Mouse (Mus musculus): Measurements from ENCODE around the gene Rps3a1. TPM values are rescaled to one million over a fixed set of nuclear protein-coding genes. Genes with fewer than 3 reads are reported as not detected.

Rps3a1 gene
- polyA plus RNA-seq, 1 experiment from 2014 or later, result 926 TPM

DNA sequence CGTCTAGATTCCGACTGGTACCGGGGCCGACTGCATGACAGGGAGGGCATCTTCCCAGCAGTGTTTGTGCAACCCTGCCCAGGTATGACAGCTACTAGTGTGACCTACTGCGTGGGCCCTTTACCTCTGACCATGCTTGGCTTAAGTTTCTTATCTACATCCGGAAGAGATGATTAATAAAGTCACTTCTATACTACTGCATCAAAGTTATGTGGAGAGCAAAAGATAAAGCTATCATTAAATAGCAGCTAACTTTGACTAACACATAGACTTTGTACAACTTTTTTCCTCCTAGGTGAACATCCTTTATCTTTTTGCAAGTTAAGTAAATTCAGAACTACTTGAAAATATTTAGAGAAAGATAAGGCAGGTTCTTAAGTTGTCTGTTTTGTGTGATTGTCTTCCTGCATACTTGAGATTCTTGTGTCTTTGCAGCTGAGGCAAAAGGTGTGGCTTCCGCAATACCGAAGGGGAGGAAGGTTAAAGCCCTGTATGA, 19.2 kb downstream of the Rps3a1 start:
- 95% methylated on average over 8 of the region's 8 CpGs for WGBS
- DNase-seq (ENCODE audit: low spot score) (no peak), ATAC-seq (no peak)
- no peak overlapping the region for H3K27ac ChIP-seq (ENCODE audit: low read depth, low read length)
- no peaks in the 10 kb centered on the region for H3K4me1 ChIP-seq (ENCODE audit: control insufficient read depth, insufficient read depth, low read length)
- no peak overlapping the region for H3K4me2 ChIP-seq (ENCODE audit: low read length)
- no peak overlapping the region for H3K4me3 ChIP-seq (ENCODE audit: low read depth, low read length)
- H3K9me3 ChIP-seq (replicated peaks; ENCODE audit: control insufficient read depth, low read length), result no peaks in the 10 kb centered on the region
- no peaks in the 10 kb centered on the region for H3K27me3 ChIP-seq (replicated peaks; ENCODE audit: control insufficient read depth, insufficient read depth, low read length)
- no peaks in the 10 kb centered on the region for H3K36me3 ChIP-seq (ENCODE audit: control insufficient read depth, insufficient read depth, low read length)
- no peak overlapping the region for H3K9ac ChIP-seq (ENCODE audit: low read length)

DNA sequence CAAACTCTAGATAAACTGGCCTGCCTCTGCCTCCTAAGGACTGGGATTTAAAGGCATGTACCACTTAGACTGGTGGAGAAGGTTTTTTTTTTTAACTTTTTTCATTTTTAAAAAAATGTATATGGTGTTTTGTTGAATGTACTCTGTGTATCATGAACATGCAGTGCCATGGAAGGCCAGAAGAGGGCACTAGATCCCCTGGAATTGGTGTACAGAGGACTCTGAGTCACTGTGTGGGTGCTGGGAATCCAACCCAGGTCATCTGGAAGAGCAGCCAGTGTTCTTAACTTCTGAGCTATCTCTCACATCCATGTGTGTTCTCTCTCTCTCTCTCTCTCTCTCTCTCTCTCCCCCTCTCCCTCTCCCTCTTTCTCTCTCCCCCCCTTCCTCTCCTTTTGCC, 20.3 kb downstream of the Rps3a1 start:
- Histone ChIP-seq H3K4me2 (ENCODE audit: low read length) (no peak overlapping the region), H3K27ac (ENCODE audit: low read depth, low read length) (no peak overlapping the region), H3K4me1 (ENCODE audit: control insufficient read depth, insufficient read depth, low read length) (no peaks in the 10 kb centered on the region), H3K36me3 (ENCODE audit: control insufficient read depth, insufficient read depth, low read length) (no peaks in the 10 kb centered on the region), H3K27me3 (replicated peaks; ENCODE audit: control insufficient read depth, insufficient read depth, low read length) (no peaks in the 10 kb centered on the region), H3K4me3 (ENCODE audit: low read depth, low read length) (no peak overlapping the region), H3K9me3 (replicated peaks; ENCODE audit: control insufficient read depth, low read length) (no peaks in the 10 kb centered on the region), H3K9ac (ENCODE audit: low read length) (no peak overlapping the region)
- no peak for DNase-seq (ENCODE audit: low spot score)
- no peak for ATAC-seq

DNA sequence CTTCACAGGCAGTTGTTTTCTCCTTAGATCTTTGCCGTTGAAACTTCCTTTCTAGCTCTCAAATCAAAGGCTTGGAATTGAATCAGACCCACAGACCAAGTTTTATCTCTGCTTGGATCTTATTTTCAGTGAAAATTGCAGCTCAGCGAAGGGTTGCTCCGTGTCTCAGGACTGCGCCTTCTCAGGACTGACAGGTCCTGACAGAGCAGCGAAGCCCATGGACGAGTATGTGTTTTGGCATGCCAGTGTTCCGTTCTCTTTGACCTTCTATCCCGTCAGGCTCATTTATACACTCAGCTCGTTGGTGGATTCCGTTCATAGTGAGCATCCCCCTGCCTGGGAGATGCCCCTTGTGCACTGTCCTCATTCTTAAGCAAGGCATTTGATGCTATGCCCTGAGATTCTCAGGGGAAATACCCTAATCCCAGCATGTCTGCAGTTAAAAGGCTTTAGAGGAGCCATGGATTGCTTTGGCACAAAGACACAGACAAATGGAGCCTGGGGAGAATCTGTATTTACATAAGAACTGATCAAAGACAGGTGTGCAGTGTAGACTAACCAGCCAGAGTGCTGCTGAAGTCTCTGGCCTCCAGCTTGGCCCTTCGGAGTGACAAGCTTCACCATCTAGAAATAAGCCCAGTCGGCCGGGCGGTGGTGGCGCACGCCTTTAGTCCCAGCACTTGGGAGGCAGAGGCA, 23.1 kb downstream of the Rps3a1 start:
- Histone ChIP-seq H3K4me3 (ENCODE audit: low read depth, low read length) (no peak overlapping the region), H3K9me3 (replicated peaks; ENCODE audit: control insufficient read depth, low read length) (no peaks in the 10 kb centered on the region), H3K27ac (ENCODE audit: low read depth, low read length) (no peak overlapping the region), H3K36me3 (ENCODE audit: control insufficient read depth, insufficient read depth, low read length) (no peaks in the 10 kb centered on the region), H3K9ac (ENCODE audit: low read length) (no peak overlapping the region), H3K4me1 (ENCODE audit: control insufficient read depth, insufficient read depth, low read length) (no peaks in the 10 kb centered on the region), H3K27me3 (replicated peaks; ENCODE audit: control insufficient read depth, insufficient read depth, low read length) (no peaks in the 10 kb centered on the region), H3K4me2 (ENCODE audit: low read length) (no peak overlapping the region)
- DNase-seq (ENCODE audit: low spot score) (no peak), ATAC-seq (no peak)
- 83% methylated on average over 16 of the region's 16 CpGs for WGBS

DNA sequence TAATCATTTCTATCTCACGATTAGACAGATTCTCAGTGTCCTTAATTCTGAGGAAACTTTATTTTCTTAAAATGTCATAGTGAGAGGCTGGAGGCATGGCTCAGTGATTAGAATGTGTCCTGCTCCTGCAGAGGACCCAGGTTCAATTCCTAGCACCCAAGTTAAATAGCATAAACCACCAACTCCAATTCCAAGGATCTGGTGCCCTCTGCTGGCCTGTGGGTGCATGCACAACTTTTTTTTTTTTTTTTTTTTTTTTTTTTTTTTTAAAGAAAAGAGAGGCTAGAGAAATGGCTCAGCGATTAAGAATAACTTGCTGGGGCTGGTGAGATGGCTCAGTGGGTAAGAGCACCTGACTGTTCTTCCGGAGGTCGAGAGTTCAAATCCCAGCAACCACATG, 25.6 kb downstream of the Rps3a1 start:
- Histone ChIP-seq H3K4me1 (ENCODE audit: control insufficient read depth, insufficient read depth, low read length) (no peaks in the 10 kb centered on the region), H3K4me2 (ENCODE audit: low read length) (no peak overlapping the region), H3K9me3 (replicated peaks; ENCODE audit: control insufficient read depth, low read length) (no peaks in the 10 kb centered on the region), H3K27ac (ENCODE audit: low read depth, low read length) (no peak overlapping the region), H3K4me3 (ENCODE audit: low read depth, low read length) (no peak overlapping the region), H3K36me3 (ENCODE audit: control insufficient read depth, insufficient read depth, low read length) (no peaks in the 10 kb centered on the region), H3K27me3 (replicated peaks; ENCODE audit: control insufficient read depth, insufficient read depth, low read length) (no peaks in the 10 kb centered on the region), H3K9ac (ENCODE audit: low read length) (no peak overlapping the region)
- 92% methylated on average over 4 of the region's 4 CpGs for WGBS
- no peak for DNase-seq (ENCODE audit: low spot score)
- ATAC-seq, result no peak

DNA sequence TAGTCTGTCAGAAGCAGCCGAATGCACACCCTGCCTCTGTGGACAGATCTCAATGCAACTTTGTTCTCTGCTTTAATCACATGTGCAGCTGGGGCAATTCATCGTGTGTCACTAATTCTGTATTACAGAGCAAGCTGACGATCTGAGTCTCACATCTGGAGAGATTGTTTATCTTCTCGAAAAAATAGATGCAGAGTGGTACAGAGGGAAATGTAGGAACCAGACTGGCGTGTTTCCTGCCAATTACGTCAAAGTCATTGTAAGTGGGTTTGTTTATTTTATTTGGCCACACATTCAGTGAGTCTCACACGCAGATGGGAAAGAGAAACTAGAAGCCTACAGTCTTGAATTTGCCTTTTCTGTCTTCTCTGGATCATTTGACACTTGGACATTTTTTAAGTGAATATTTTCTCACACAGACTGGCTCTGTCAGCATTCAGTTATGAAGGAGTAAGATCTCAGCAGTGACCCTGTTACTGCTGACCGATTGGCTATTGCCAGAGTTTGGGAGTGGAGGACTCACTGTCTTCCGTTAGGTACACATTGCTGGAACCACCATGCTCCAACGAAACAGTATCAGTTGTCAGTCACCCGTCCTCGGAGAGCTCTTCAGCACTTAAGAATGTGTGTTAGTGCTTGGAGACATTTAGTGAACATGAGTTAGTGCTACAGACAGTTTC, 27.7 kb downstream of the Rps3a1 start:
- no peaks in the 10 kb centered on the region for H3K27me3 ChIP-seq (replicated peaks; ENCODE audit: control insufficient read depth, insufficient read depth, low read length)
- ATAC-seq (no peak), DNase-seq (ENCODE audit: low spot score) (peak; percentile 46)
- H3K36me3 ChIP-seq (ENCODE audit: control insufficient read depth, insufficient read depth, low read length), result no peaks in the 10 kb centered on the region
- no peak overlapping the region for H3K4me3 ChIP-seq (ENCODE audit: low read depth, low read length)
- no peaks in the 10 kb centered on the region for H3K4me1 ChIP-seq (ENCODE audit: control insufficient read depth, insufficient read depth, low read length)
- no peak overlapping the region for H3K27ac ChIP-seq (ENCODE audit: low read depth, low read length)
- WGBS, result 80% methylated on average over 12 of the region's 12 CpGs
- H3K9ac ChIP-seq (ENCODE audit: low read length), result no peak overlapping the region
- H3K9me3 ChIP-seq (replicated peaks; ENCODE audit: control insufficient read depth, low read length), result no peaks in the 10 kb centered on the region
- no peak overlapping the region for H3K4me2 ChIP-seq (ENCODE audit: low read length)

DNA sequence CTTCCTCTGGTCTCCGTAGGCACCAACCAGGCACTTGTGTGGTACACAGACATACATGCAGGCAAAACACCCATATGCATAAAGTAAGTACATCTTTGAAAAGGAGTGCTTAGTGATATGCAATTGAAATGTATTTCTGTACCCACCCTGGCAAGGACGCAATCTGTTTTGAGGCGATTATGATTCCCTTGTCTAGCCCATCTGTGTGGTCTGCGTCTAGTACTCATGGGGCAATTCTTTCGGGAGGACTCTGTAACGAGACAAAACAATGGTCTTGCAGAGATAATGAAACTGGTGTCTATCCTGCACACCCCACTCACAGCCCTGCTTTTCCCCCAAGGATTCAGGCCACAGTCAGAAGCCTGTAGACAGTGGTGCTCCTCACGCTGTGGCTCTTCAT, 29.7 kb downstream of the Rps3a1 start:
- no peak overlapping the region for H3K27ac ChIP-seq (ENCODE audit: low read depth, low read length)
- no peak overlapping the region for H3K4me2 ChIP-seq (ENCODE audit: low read length)
- no peaks in the 10 kb centered on the region for H3K9me3 ChIP-seq (replicated peaks; ENCODE audit: control insufficient read depth, low read length)
- H3K27me3 ChIP-seq (replicated peaks; ENCODE audit: control insufficient read depth, insufficient read depth, low read length), result no peaks in the 10 kb centered on the region
- no peaks in the 10 kb centered on the region for H3K4me1 ChIP-seq (ENCODE audit: control insufficient read depth, insufficient read depth, low read length)
- ATAC-seq (no peak), DNase-seq (ENCODE audit: low spot score) (no peak)
- no peak overlapping the region for H3K4me3 ChIP-seq (ENCODE audit: low read depth, low read length)
- WGBS, result 83% methylated on average over 7 of the region's 7 CpGs
- H3K36me3 ChIP-seq (ENCODE audit: control insufficient read depth, insufficient read depth, low read length), result no peaks in the 10 kb centered on the region
- H3K9ac ChIP-seq (ENCODE audit: low read length), result no peak overlapping the region

DNA sequence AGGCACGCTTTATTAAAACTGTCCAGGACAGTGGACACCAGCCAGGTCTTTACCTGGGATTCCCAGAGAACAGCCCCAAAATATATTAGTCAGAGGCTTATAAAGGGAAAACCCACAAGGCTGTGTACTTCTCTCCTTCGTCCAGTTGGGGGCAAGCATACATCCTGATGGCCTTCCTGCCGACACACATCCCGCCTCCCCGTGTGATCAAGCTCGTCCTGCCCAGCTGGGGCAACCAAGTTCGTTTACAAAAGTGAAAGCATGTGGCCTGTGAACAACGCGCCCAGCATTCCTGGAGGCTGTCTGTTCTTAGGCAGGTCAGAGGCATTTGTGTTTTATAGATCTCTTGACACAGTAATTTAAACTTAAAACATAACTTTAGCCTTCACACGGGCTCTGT, 32.4 kb downstream of the Rps3a1 start:
- no peaks in the 10 kb centered on the region for H3K9me3 ChIP-seq (replicated peaks; ENCODE audit: control insufficient read depth, low read length)
- no peak overlapping the region for H3K4me2 ChIP-seq (ENCODE audit: low read length)
- ATAC-seq (no peak), DNase-seq (ENCODE audit: low spot score) (peak; percentile 37)
- H3K27ac ChIP-seq (ENCODE audit: low read depth, low read length), result no peak overlapping the region
- WGBS, result 22% methylated on average over 10 of the region's 10 CpGs
- no peak overlapping the region for H3K9ac ChIP-seq (ENCODE audit: low read length)
- no peaks in the 10 kb centered on the region for H3K4me1 ChIP-seq (ENCODE audit: control insufficient read depth, insufficient read depth, low read length)
- H3K36me3 ChIP-seq (ENCODE audit: control insufficient read depth, insufficient read depth, low read length), result no peaks in the 10 kb centered on the region
- no peak overlapping the region for H3K4me3 ChIP-seq (ENCODE audit: low read depth, low read length)
- H3K27me3 ChIP-seq (replicated peaks; ENCODE audit: control insufficient read depth, insufficient read depth, low read length), result no peaks in the 10 kb centered on the region

DNA sequence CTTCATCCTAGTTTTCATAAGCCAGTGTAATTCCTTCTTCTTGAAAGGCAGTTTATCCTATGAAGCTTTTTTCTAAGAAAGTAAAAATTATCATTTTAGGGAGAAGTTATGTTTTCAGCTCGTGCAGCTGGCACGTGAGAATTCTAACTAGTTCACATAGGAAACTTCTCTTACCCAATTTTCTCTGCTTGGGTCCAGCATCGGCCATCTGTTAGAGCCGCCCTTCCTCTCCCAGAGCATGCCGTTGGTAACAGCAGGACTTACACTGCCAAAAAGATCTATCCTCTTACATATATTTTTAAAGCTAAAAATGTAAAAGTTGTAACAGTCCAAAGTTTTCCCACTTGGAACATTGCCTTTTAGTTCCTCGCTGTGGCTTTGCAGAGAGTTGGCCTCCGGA, 33.4 kb downstream of the Rps3a1 start:
- Histone ChIP-seq H3K9ac (ENCODE audit: low read length) (no peak overlapping the region), H3K36me3 (ENCODE audit: control insufficient read depth, insufficient read depth, low read length) (no peaks in the 10 kb centered on the region)
- 93% methylated on average over 7 of the region's 7 CpGs for WGBS

DNA sequence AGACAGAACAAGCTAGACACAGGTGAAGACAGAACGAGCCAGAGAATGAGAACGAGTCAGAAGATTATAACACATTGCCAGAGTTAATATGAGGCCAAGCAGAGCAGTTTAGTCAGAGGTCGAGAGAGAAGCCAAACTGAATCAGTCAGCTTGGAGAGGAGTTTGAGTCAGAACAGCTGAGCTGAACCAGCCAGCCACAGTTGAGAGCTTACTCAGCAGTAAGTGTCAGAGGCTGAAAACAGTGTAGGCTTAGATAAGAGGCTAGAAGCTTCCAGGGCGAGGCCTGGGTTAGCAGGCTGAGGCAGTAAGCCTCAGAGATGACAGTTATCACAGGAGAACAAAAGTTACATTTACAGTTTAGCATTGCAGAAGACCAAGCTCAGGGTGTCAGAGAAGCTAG, 33.9 kb downstream of the Rps3a1 start:
- Histone ChIP-seq H3K4me2 (ENCODE audit: low read length) (no peak overlapping the region), H3K9me3 (replicated peaks; ENCODE audit: control insufficient read depth, low read length) (no peaks in the 10 kb centered on the region), H3K27ac (ENCODE audit: low read depth, low read length) (no peak overlapping the region), H3K27me3 (replicated peaks; ENCODE audit: control insufficient read depth, insufficient read depth, low read length) (no peaks in the 10 kb centered on the region), H3K36me3 (ENCODE audit: control insufficient read depth, insufficient read depth, low read length) (no peaks in the 10 kb centered on the region), H3K4me1 (ENCODE audit: control insufficient read depth, insufficient read depth, low read length) (no peaks in the 10 kb centered on the region), H3K9ac (ENCODE audit: low read length) (no peak overlapping the region), H3K4me3 (ENCODE audit: low read depth, low read length) (no peak overlapping the region)
- ATAC-seq (no peak), DNase-seq (ENCODE audit: low spot score) (no peak)
- whole genome bisulfite sequencing, result 86% methylated on average over 4 of the region's 4 CpGs

More for the DNA sequence above, 33.4 kb downstream of the Rps3a1 start:
- Histone ChIP-seq H3K9me3 (replicated peaks; ENCODE audit: control insufficient read depth, low read length) (no peaks in the 10 kb centered on the region), H3K4me3 (ENCODE audit: low read depth, low read length) (no peak overlapping the region), H3K4me2 (ENCODE audit: low read length) (no peak overlapping the region), H3K27me3 (replicated peaks; ENCODE audit: control insufficient read depth, insufficient read depth, low read length) (no peaks in the 10 kb centered on the region), H3K27ac (ENCODE audit: low read depth, low read length) (no peak overlapping the region), H3K4me1 (ENCODE audit: control insufficient read depth, insufficient read depth, low read length) (no peaks in the 10 kb centered on the region)
- no peak for DNase-seq (ENCODE audit: low spot score)
- ATAC-seq, result no peak

All from forebrain, embryonic 14.5 days (tissue).